Mouse (Mus musculus) midbrain, embryonic 11.5 days (tissue): ENCODE data around the gene AI661453. TPM values are rescaled to one million over a fixed set of nuclear protein-coding genes. Genes with fewer than 3 reads are reported as not detected.

Source experiments
- ATAC-seq: fragments of 200-750 bp; cut with Nextera tagmentation; 2 replicates; pipeline ENCODE4 v1.8.0; 2017; ENCODE audit warnings: moderate TSS enrichment, moderate library complexity; ENCODE audit not compliant: low FRiP score
- DNase-seq: peaks from one replicate; pipeline ENCODE4 v3.0.0; 2015; ENCODE audit warnings: low spot score; ENCODE audit errors: missing footprints
- H3K27ac ChIP-seq: fragments of 300-500 bp; sonication (generic); 2 replicates; pipeline ENCODE4 v1.5.1; 2014; ENCODE audit warnings: low read depth, low read length
- H3K27me3 ChIP-seq: fragments of 300-500 bp; sonication (generic); 2 replicates; pipeline ENCODE4 v1.6.1; 2014; ENCODE audit warnings: mild to moderate bottlenecking, low read length, moderate library complexity, mixed read lengths; ENCODE audit not compliant: control insufficient read depth, insufficient read depth
- H3K36me3 ChIP-seq: fragments of 300-500 bp; sonication (generic); 2 replicates; pipeline ENCODE4 v1.6.1; 2014; ENCODE audit warnings: mild to moderate bottlenecking, low read length, moderate library complexity, mixed read lengths; ENCODE audit not compliant: control insufficient read depth, insufficient read depth
- H3K4me1 ChIP-seq: fragments of 300-500 bp; sonication (generic); 2 replicates; pipeline ENCODE4 v1.6.1; 2014; ENCODE audit warnings: low read length; ENCODE audit not compliant: control insufficient read depth, insufficient read depth
- H3K4me2 ChIP-seq: fragments of 300-500 bp; sonication (generic); 2 replicates; pipeline ENCODE4 v1.6.1; 2014; ENCODE audit warnings: mild to moderate bottlenecking, moderate library complexity
- H3K4me3 ChIP-seq: fragments of 300-500 bp; sonication (generic); 2 replicates; pipeline ENCODE4 v1.5.1; 2014; ENCODE audit warnings: low read depth, low read length
- H3K9ac ChIP-seq: fragments of 300-500 bp; sonication (generic); 2 replicates; pipeline ENCODE4 v1.6.1; 2014; ENCODE audit warnings: low read length
- H3K9me3 ChIP-seq: fragments of 300-500 bp; sonication (generic); 2 replicates; pipeline ENCODE4 v1.6.1; 2016; ENCODE audit warnings: low read length; ENCODE audit not compliant: control insufficient read depth
- WGBS: fragments of 180-500 bp; shearing (Covaris S2); extraction: QIAGEN DNeasy Blood & Tissue Kit; methylation state at CpG from one replicate; pipeline ENCODE4 v1.1.7; 2014; 5-methylcytosine and 5-hydroxymethylcytosine counted together
- polyA plus RNA-seq: library from polyadenylated mRNA; unstranded; fragments of >200 nt; fragmentation: Nextera tagmentation; extraction: Ambion mirVana; gene quantifications from 2 replicates; pipeline ENCODE4 v1.2.1, GENCODE M21; 2014

AI661453 gene
- polyA plus RNA-seq, 1 experiment from 2014 or later: 0.07 TPM

- Histone ChIP-seq H3K9ac (no peak overlapping the region), H3K36me3 (no peaks in the 10 kb centered on the region), H3K27me3 (no peaks in the 10 kb centered on the region), H3K4me1 (no peaks in the 10 kb centered on the region), H3K27ac (no peak overlapping the region), H3K4me2 (no peak overlapping the region), H3K9me3 (no peaks in the 10 kb centered on the region), H3K4me3 (no peak overlapping the region)
- WGBS: 43% methylated on average over 8 of the region's 8 CpGs
- ATAC-seq: no peak
- DNase-seq: no peak
Measured at GRCm38 (mm10) chr17:47448523-47449372, 12.3 kb downstream of the AI661453 start.

DNA sequence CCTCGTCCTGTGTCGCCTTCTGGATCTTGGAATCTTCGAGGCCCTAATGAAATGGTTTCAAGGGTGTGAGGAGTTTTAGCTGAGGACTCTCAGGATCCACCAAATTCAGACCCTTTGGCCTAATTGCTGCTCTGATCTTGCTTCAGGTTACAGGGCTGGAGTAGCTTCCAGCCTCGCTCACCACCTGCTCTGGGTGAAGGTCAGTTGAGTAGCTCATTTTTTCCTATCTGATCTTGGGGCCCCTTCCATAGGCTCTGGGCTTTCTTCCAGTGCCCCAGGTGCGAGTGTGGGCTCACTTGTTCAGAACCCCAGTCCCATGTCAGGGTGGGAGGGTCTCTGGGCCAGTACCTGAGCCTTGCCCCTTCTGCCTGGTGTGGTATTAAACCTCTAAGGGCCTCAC lies 13.0 kb downstream of the AI661453 start:
- Histone ChIP-seq H3K27ac (no peak overlapping the region), H3K36me3 (no peaks in the 10 kb centered on the region), H3K4me1 (no peaks in the 10 kb centered on the region), H3K9me3 (no peaks in the 10 kb centered on the region), H3K27me3 (no peaks in the 10 kb centered on the region), H3K4me3 (no peak overlapping the region), H3K9ac (no peak overlapping the region), H3K4me2 (no peak overlapping the region)
- ATAC-seq (no peak), DNase-seq (no peak)
- 81% methylated on average over 5 of the region's 5 CpGs for WGBS

GRCm38 (mm10) chr17:47450239-47450638 lies 13.8 kb downstream of the AI661453 start:
- ATAC-seq: no peak
- no peaks in the 10 kb centered on the region for H3K4me1 ChIP-seq
- H3K9ac ChIP-seq: no peak overlapping the region
- H3K27me3 ChIP-seq: no peaks in the 10 kb centered on the region
- H3K4me3 ChIP-seq: no peak overlapping the region
- no peak for DNase-seq
- H3K9me3 ChIP-seq: no peaks in the 10 kb centered on the region
- 39% methylated on average over 7 of the region's 7 CpGs for WGBS
- no peaks in the 10 kb centered on the region for H3K36me3 ChIP-seq
- no peak overlapping the region for H3K27ac ChIP-seq
- H3K4me2 ChIP-seq: no peak overlapping the region

- ATAC-seq (no peak), DNase-seq (no peak)
- no peak overlapping the region for H3K27ac ChIP-seq
- no peaks in the 10 kb centered on the region for H3K4me1 ChIP-seq
- H3K36me3 ChIP-seq: no peaks in the 10 kb centered on the region
- H3K9ac ChIP-seq: no peak overlapping the region
- no peaks in the 10 kb centered on the region for H3K9me3 ChIP-seq
- 78% methylated on average over 12 of the region's 12 CpGs for WGBS
- H3K4me3 ChIP-seq: no peak overlapping the region
- H3K27me3 ChIP-seq: no peaks in the 10 kb centered on the region
- H3K4me2 ChIP-seq: no peak overlapping the region
Measured at GRCm38 (mm10) chr17:47450880-47451565, 14.6 kb downstream of the AI661453 start.

- H3K4me3 ChIP-seq: no peak overlapping the region
- H3K9me3 ChIP-seq: no peaks in the 10 kb centered on the region
- H3K36me3 ChIP-seq: no peaks in the 10 kb centered on the region
- H3K9ac ChIP-seq: no peak overlapping the region
- no peaks in the 10 kb centered on the region for H3K27me3 ChIP-seq
- no peak overlapping the region for H3K4me2 ChIP-seq
- DNase-seq (no peak), ATAC-seq (no peak)
- no peaks in the 10 kb centered on the region for H3K4me1 ChIP-seq
- H3K27ac ChIP-seq: no peak overlapping the region
- WGBS: 56% methylated on average over 7 of the region's 7 CpGs
Measured at GRCm38 (mm10) chr17:47452886-47453285, 16.5 kb downstream of the AI661453 start.

DNA sequence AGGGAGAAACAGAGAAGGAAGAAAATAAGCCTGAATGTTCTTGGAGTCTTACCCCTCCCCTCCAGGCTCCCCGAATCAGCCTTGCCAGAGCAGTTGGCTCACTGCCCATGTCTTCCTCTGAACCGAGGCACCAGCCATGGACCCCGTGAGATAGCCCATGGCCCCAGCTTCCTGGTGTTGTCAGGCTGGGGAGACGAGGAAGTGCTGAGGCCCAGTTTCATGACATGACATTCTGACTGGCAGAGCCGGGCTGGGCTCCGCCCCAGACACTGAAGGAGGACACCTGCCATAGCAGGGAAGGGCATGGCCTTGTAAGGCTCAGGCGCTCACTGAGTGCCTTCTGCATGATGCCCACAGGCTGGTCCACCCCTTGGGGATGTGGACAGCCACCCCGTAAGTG lies 18.3 kb downstream of the AI661453 start:
- H3K9me3 ChIP-seq: no peaks in the 10 kb centered on the region
- H3K27ac ChIP-seq: no peak overlapping the region
- DNase-seq (peak; percentile 69), ATAC-seq (no peak)
- no peak overlapping the region for H3K4me2 ChIP-seq
- no peaks in the 10 kb centered on the region for H3K36me3 ChIP-seq
- H3K27me3 ChIP-seq: no peaks in the 10 kb centered on the region
- H3K4me1 ChIP-seq: no peaks in the 10 kb centered on the region
- H3K9ac ChIP-seq: no peak overlapping the region
- H3K4me3 ChIP-seq: no peak overlapping the region
- WGBS: 87% methylated on average over 8 of the region's 8 CpGs

- H3K4me1 ChIP-seq: no peaks in the 10 kb centered on the region
- 87% methylated on average over 13 of the region's 13 CpGs for WGBS
- H3K4me3 ChIP-seq: no peak overlapping the region
- no peak overlapping the region for H3K4me2 ChIP-seq
- H3K27me3 ChIP-seq: no peaks in the 10 kb centered on the region
- no peaks in the 10 kb centered on the region for H3K9me3 ChIP-seq
- ATAC-seq (no peak), DNase-seq (peak; percentile 64)
- H3K9ac ChIP-seq: no peak overlapping the region
- no peaks in the 10 kb centered on the region for H3K36me3 ChIP-seq
- H3K27ac ChIP-seq: no peak overlapping the region
Measured at GRCm38 (mm10) chr17:47458310-47458709, 21.9 kb downstream of the AI661453 start.

DNA sequence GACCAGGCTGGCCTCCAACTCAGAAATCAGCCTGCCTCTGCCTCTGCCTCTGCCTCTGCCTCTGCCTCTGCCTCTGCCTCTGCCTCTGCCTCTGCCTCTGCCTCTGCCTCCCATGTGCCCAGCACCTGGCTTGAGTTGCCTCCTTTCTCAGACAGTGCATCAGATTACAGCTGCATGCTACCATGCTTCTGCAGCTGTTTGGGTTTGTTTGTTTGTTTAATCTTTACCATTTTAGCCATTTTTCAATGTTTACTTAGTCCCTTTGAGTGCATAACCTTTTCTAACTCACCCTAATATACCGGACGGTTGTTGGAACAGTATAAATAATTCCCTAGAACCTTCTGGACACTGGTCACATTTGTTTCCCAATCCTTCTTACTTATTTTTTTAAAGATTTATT lies 22.5 kb downstream of the AI661453 start:
- Histone ChIP-seq H3K9me3 (no peaks in the 10 kb centered on the region), H3K27ac (no peak overlapping the region), H3K27me3 (no peaks in the 10 kb centered on the region), H3K9ac (no peak overlapping the region), H3K4me1 (no peaks in the 10 kb centered on the region), H3K4me2 (no peak overlapping the region), H3K4me3 (no peak overlapping the region), H3K36me3 (no peaks in the 10 kb centered on the region)
- WGBS: 93% methylated on average over 2 of the region's 2 CpGs
- no peak for ATAC-seq
- peak; percentile 54 for DNase-seq

- peak; percentile 83 for DNase-seq
- Histone ChIP-seq H3K4me3 (no peak overlapping the region), H3K4me1 (no peaks in the 10 kb centered on the region), H3K36me3 (no peaks in the 10 kb centered on the region), H3K9me3 (no peaks in the 10 kb centered on the region), H3K27me3 (no peaks in the 10 kb centered on the region; the same call in 1 of the 2 replicates), H3K4me2 (no peak overlapping the region), H3K9ac (no peak overlapping the region), H3K27ac (no peak overlapping the region)
- ATAC-seq: no peak
- 87% methylated on average over 3 of the region's 3 CpGs for WGBS
Measured at GRCm38 (mm10) chr17:47459341-47459919, 23.0 kb downstream of the AI661453 start.
